Mouse (Mus musculus) intestine, embryonic 14.5 days (tissue): ENCODE results near the gene Angel1. TPM values are rescaled to one million over a fixed set of nuclear protein-coding genes. Genes with fewer than 3 reads are reported as not detected.

Experiments
- ATAC-seq: fragments of 200-750 bp; cut with Nextera tagmentation; replicated peaks from 2 replicates; pipeline ENCODE4 v1.8.0; 2017; ENCODE audit warnings: low read depth, moderate number of reproducible peaks, moderate TSS enrichment, moderate library complexity; ENCODE audit not compliant: low FRiP score, low TSS enrichment
- DNase-seq: peaks from one replicate; pipeline ENCODE4 v3.0.0-alpha.2; 2018; ENCODE audit warnings: low spot score
- H3K27ac ChIP-seq: fragments of 300-500 bp; sonication (generic); 2 replicates; pipeline ENCODE4 v1.5.1; 2014; ENCODE audit warnings: low read depth, mild to moderate bottlenecking, control low read depth
- H3K27me3 ChIP-seq: fragments of 300-500 bp; sonication (generic); replicated peaks from 2 replicates; pipeline ENCODE4 v1.6.1; 2014; ENCODE audit warnings: low read length, control low read depth; ENCODE audit not compliant: control insufficient read depth, insufficient read depth
- H3K36me3 ChIP-seq: fragments of 300-500 bp; sonication (generic); 2 replicates; pipeline ENCODE4 v1.6.1; 2014; ENCODE audit warnings: low read length, control low read depth; ENCODE audit not compliant: control insufficient read depth, insufficient read depth
- H3K4me1 ChIP-seq: fragments of 300-500 bp; sonication (generic); replicated peaks from 2 replicates; pipeline ENCODE4 v1.6.1; 2014; ENCODE audit warnings: low read length, control low read depth, mixed read lengths; ENCODE audit not compliant: control insufficient read depth, insufficient read depth
- H3K4me2 ChIP-seq: fragments of 300-500 bp; sonication (generic); 2 replicates; pipeline ENCODE4 v1.6.1; 2014; ENCODE audit warnings: low read length
- H3K4me3 ChIP-seq: fragments of 300-500 bp; sonication (generic); 2 replicates; pipeline ENCODE4 v1.5.1; 2014; ENCODE audit warnings: low read depth, low read length, control low read depth, mixed read lengths
- H3K9ac ChIP-seq: fragments of 300-500 bp; sonication (generic); 2 replicates; pipeline ENCODE4 v1.6.1; 2014; ENCODE audit warnings: mild to moderate bottlenecking, low read length
- H3K9me3 ChIP-seq: fragments of 300-500 bp; sonication (generic); 2 replicates; pipeline ENCODE4 v1.6.1; 2016; ENCODE audit warnings: low read length, control low read depth; ENCODE audit not compliant: control insufficient read depth
- WGBS: fragments of 180-500 bp; shearing (Covaris S2); extraction: QIAGEN DNeasy Blood & Tissue Kit; methylation state at CpG from one replicate; pipeline ENCODE4 v1.1.7; 2014; 5-methylcytosine and 5-hydroxymethylcytosine counted together
- polyA plus RNA-seq: library from polyadenylated mRNA; unstranded; fragments of >200 nt; fragmentation: Nextera tagmentation; extraction: Ambion mirVana; gene quantifications from 2 replicates; pipeline ENCODE4 v1.2.1, GENCODE M21; 2014

The Angel1 gene
- 7.8 TPM in 2 replicates for polyA plus RNA-seq

DNA sequence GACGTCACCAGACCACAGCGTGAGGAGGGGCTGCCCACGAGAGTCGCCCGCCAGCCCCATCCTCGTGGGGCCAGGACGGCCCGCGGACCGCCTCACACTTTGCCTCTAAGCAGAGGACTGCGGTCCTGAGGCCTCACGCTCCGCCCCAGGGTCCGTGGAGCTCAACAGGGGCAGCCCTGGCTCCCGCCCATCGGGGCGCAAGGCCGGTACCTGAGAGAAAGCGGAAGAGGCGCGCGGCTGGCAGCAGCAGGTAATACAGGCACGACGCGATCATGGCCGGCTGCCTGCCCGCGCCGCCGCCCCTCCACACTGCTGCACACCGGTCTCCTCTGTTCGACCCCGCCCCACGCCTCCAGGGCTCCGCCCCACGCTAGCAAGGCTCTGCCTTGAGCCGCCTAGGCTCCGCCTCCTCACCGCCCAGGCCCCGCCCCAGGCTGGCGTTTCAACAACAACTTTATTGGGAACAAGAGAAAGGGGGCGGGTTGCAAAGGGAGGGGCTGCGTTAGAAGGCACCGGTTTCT, at the start of gene Angel1:
Gene Angel1, minus strand, starts transcription at position 341 of the 521 bp plus-strand sequence.
- peak within 1 kb of the TSS; percentile 60 for H3K9ac ChIP-seq
- H3K27ac ChIP-seq, result 0 out of 2 replicates have a peak within 1 kb of the TSS, but pooled peaks have one; percentile 33
- H3K9me3 ChIP-seq, result no peaks in the 10 kb centered on the region
- 0% methylated on average over 44 of the region's 44 CpGs for WGBS
- H3K4me3 ChIP-seq, result peak within 1 kb of the TSS; percentile 73
- DNase-seq (peak; percentile 98), ATAC-seq (peak; percentile 100)
- no peaks in the 10 kb centered on the region for H3K27me3 ChIP-seq
- H3K36me3 ChIP-seq, result no peaks in the 10 kb centered on the region
- H3K4me2 ChIP-seq, result peak within 1 kb of the TSS; percentile 91
- no peaks in the 10 kb centered on the region; the same call in 1 of the 2 replicates for H3K4me1 ChIP-seq

DNA sequence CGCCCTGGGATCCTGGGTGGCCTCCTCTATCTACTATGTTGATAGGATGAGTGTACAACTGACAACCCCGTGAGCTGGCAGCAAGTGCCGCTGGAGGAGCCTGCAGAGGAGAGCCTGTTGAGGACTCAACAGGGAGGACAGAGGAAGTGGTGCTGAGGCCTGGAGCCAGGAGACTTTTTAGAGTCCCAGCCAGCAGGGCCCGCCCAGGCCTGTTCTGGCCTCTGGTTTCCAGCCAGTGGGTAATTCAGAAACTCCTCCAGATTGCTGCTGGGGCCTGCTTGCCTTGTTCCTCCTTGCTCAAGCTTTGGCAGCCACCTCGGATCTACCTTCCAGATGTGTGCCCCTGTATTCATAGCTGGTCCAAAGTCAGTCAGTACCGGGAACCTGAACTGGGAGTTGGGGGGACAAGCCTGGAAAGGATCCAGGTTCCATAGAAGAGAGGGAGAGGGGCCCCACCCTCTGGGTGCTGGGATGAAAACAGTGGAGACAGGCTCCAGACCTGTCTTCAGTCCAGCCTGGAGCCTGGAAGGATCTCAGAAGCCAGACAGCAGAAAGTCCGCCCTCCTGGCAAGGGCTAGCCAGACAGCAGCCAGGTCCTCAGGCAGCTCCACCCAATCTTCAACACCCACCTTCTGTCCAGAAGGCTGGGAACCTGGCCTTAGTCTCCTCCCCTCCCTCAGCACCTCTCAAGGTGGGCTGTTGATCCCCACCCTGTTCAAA, 49.5 kb upstream of the Angel1 start:
- no peak for DNase-seq
- 57% methylated on average over 7 of the region's 7 CpGs for WGBS

DNA sequence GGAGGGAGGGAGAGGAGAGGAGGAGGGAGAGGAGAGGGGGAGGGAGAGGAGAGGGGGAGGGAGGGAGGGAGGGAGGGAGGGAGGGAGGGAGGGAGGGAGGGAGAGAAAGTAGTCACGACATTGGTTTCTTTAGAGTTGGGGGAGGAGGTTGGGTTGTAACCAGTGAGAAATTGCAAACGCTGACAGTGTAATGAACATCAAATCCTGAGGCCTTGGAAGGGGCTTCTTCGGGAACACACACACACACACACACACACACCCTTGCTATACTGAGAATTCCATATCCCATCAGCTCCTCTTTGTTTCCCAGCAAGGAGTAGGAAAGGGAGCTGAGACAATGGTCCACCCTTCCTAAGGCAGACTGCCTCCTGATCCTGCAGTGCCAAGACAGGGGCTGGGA, 46.3 kb upstream of the Angel1 start:
- ATAC-seq, result no peak
- H3K4me2 ChIP-seq, result no peak overlapping the region
- no peak overlapping the region for H3K9ac ChIP-seq
- H3K36me3 ChIP-seq, result no peaks in the 10 kb centered on the region
- H3K27ac ChIP-seq, result no peak overlapping the region
- no peak for DNase-seq
- no peaks in the 10 kb centered on the region for H3K9me3 ChIP-seq
- no peaks in the 10 kb centered on the region for H3K27me3 ChIP-seq
- H3K4me3 ChIP-seq, result no peak overlapping the region
- 28% methylated on average over 3 of the region's 3 CpGs for WGBS
- peaks cover 9% of the 10 kb centered on the region for H3K4me1 ChIP-seq

More for the DNA sequence above, 49.5 kb upstream of the Angel1 start:
- peak overlapping the region; percentile 47; the same call in 1 of the 2 replicates for H3K27ac ChIP-seq
- H3K4me3 ChIP-seq, result no peak overlapping the region
- H3K4me2 ChIP-seq, result no peak overlapping the region
- no peak for ATAC-seq
- H3K27me3 ChIP-seq, result no peaks in the 10 kb centered on the region
- no peaks in the 10 kb centered on the region for H3K36me3 ChIP-seq
- H3K4me1 ChIP-seq, result peaks cover 1% of the 10 kb centered on the region; the same call in 1 of the 2 replicates
- no peaks in the 10 kb centered on the region for H3K9me3 ChIP-seq
- no peak overlapping the region for H3K9ac ChIP-seq

DNA sequence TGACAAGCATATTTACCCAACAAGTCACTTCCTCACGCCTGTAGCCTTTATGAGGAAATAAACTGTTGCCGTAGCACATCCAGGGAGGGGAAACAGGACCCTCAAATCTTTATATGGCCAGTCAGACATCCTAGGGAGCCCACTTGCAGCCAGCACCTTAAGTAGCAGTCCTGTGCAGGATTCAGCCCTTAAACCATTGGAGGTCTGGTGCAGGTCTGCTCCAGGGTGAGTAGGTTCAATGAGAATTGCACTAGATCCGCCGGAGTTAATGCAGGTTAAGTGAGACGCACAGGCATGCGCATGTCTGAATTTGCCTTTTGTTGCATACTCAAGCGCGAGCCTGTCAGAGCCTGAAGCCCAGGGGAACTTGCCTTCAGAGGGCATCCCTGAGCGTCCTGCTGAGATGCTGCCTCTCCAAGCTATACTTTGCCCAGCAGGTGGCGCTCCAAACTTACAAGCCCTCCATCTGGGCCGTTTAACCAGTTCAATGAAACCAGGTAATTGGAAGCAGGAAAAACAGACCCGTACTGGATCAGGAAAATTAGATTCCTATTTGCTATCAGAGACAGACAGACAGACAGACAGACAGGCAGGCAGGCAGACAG, 45.7 kb upstream of the Angel1 start:
- no peak overlapping the region for H3K9ac ChIP-seq
- H3K27ac ChIP-seq, result no peak overlapping the region
- no peaks in the 10 kb centered on the region for H3K27me3 ChIP-seq
- H3K9me3 ChIP-seq, result no peaks in the 10 kb centered on the region
- no peak overlapping the region for H3K4me2 ChIP-seq
- ATAC-seq (peak; percentile 87), DNase-seq (peak; percentile 95)
- H3K4me1 ChIP-seq, result peaks cover 9% of the 10 kb centered on the region
- no peaks in the 10 kb centered on the region for H3K36me3 ChIP-seq
- H3K4me3 ChIP-seq, result no peak overlapping the region
- WGBS, result 12% methylated on average over 12 of the region's 12 CpGs

DNA sequence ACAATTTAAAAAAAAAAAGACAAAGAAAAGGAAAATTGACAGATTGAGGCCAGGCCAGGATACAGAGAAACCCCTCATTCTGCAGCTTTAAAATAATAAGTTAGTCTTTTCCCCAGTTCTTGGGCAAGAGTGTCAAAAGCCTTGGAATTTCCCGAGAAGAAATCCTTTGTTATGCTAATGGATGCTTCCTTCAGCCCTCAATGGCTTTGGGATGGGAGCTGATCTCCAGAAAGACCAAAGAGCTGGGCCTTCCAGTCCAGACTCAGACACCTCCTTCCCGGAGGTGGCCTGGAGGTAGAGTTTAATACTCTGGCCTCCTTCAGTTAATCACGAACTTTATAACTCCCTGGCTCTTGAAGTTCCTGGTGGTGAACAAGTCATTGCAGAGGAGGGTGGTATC, 44.7 kb upstream of the Angel1 start:
- H3K4me1 ChIP-seq, result peaks cover 9% of the 10 kb centered on the region
- H3K9me3 ChIP-seq, result no peaks in the 10 kb centered on the region
- ATAC-seq, result no peak
- H3K4me2 ChIP-seq, result no peak overlapping the region
- no peaks in the 10 kb centered on the region for H3K27me3 ChIP-seq
- no peak for DNase-seq
- no peaks in the 10 kb centered on the region for H3K36me3 ChIP-seq
- H3K9ac ChIP-seq, result no peak overlapping the region
- 26% methylated on average over 3 of the region's 3 CpGs for WGBS
- no peak overlapping the region for H3K4me3 ChIP-seq
- H3K27ac ChIP-seq, result no peak overlapping the region

DNA sequence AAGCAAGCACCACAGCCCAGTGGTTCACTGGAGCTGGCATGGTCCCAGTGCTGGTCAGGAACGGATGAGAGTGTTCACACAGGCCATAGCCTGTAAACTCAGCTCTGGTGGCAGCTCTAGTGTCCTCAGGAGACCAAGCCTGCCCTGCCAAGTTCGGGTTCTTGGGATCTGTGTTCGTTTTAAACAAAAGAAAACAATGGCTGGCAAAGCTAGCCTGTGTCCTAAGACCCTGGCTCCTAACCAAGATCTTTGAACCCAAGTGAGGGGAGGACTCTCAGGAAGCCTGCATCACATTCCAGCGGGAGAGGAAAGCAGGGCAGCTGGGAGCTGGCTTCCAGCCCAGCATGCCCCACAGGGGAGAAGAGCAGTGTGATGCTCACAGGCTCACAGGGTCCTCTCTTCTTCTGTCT, 44.0 kb upstream of the Angel1 start:
- Histone ChIP-seq H3K9ac (no peak overlapping the region), H3K27ac (no peak overlapping the region), H3K4me1 (peaks cover 9% of the 10 kb centered on the region), H3K4me2 (no peak overlapping the region), H3K9me3 (no peaks in the 10 kb centered on the region), H3K36me3 (no peaks in the 10 kb centered on the region), H3K4me3 (no peak overlapping the region), H3K27me3 (no peaks in the 10 kb centered on the region)
- ATAC-seq, result no peak
- DNase-seq, result no peak
- WGBS, result 39% methylated on average over 4 of the region's 4 CpGs

DNA sequence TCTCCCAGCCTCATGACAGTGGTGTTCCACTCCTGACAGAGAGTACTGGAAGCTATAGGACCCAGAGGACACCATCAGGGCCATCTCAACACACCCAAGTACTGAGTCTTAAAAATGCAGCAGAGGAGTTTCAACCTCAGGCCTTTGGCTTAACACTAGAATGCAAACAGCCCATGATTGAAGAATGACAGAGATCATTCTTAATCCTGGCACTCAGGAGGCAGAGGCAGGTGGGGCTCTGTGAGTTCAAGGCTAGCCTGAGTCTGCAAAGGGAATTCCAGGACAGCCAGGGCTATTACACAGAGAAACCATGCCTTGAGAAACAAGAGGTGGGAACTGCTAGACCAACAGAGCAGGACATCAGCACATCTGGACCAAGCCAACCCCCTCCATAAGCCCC, 43.6 kb upstream of the Angel1 start:
- H3K27me3 ChIP-seq, result no peaks in the 10 kb centered on the region
- DNase-seq (no peak), ATAC-seq (no peak)
- no peaks in the 10 kb centered on the region for H3K9me3 ChIP-seq
- no peak overlapping the region for H3K4me2 ChIP-seq
- peaks cover 9% of the 10 kb centered on the region for H3K4me1 ChIP-seq
- H3K9ac ChIP-seq, result no peak overlapping the region
- no peaks in the 10 kb centered on the region for H3K36me3 ChIP-seq
- H3K4me3 ChIP-seq, result no peak overlapping the region
- H3K27ac ChIP-seq, result no peak overlapping the region

DNA sequence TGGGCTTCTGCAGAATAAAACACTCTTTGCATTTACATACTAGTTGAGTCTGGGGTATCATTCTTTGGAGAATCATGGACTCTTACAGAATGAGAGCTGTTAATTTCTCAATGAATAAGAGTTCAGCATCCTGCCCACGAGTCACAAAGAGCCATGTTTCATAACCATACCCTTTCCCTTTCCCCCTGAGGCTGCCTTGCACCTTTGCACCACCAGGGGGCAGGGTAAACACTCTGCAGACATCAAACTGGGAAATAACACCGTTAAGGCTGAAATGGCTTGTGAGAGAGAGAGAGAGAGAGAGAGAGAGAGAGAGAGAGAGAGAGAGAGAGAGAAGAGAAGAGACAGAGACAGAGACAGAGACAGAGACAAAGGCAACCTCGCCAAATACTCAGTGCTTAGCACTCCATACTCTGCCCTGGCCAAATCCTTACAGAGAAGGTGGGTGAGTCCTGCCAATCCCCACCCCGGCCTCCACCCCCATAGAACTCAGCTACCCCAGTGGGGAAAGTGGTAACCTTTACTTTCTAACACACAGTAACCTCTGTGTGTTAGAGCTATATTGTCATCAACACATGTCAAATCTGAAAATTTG, 42.8 kb upstream of the Angel1 start:
- Histone ChIP-seq H3K4me1 (peaks cover 9% of the 10 kb centered on the region), H3K27ac (no peak overlapping the region), H3K27me3 (no peaks in the 10 kb centered on the region), H3K4me2 (no peak overlapping the region), H3K4me3 (no peak overlapping the region), H3K9me3 (no peaks in the 10 kb centered on the region), H3K9ac (no peak overlapping the region), H3K36me3 (no peaks in the 10 kb centered on the region)
- 32% methylated on average over 4 of the region's 4 CpGs for WGBS
- ATAC-seq (no peak), DNase-seq (peak; percentile 89)
